Mouse (Mus musculus) layer of hippocampus, adult 9-10 months (tissue): ENCODE data around the gene Psmb5.

Source experiments
- DNase-seq: peaks from one replicate; pipeline ENCODE4 v3.0.0; 2022; ENCODE audit warnings: low spot score

Psmb5 gene

DNA sequence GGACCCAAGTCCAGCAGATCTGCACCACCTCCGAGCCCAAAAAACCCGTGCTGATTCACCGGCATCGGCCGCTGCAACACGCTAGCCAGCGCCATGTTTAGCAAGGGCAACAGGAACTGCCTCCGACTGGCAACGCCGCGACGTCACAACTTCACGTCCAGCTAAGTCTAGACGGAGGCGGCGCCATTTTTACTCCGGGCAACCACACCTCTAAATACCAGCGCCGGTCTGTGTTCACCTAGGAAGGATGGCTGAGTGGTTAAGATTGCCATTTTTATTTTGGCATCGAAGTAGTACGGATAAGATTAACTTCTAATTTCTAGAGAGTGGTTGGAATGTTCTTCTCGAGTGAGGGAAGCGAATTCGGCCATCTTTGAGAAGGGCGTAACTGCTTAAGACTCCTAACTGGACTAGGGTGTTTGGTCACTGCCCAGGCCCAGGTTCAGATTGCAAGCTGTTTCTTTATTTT lies at the start of gene Psmb5:
Gene Psmb5, minus strand, starts transcription at position 126 of the 469 bp plus-strand sequence.
- DNase-seq = peak; percentile 90

DNA sequence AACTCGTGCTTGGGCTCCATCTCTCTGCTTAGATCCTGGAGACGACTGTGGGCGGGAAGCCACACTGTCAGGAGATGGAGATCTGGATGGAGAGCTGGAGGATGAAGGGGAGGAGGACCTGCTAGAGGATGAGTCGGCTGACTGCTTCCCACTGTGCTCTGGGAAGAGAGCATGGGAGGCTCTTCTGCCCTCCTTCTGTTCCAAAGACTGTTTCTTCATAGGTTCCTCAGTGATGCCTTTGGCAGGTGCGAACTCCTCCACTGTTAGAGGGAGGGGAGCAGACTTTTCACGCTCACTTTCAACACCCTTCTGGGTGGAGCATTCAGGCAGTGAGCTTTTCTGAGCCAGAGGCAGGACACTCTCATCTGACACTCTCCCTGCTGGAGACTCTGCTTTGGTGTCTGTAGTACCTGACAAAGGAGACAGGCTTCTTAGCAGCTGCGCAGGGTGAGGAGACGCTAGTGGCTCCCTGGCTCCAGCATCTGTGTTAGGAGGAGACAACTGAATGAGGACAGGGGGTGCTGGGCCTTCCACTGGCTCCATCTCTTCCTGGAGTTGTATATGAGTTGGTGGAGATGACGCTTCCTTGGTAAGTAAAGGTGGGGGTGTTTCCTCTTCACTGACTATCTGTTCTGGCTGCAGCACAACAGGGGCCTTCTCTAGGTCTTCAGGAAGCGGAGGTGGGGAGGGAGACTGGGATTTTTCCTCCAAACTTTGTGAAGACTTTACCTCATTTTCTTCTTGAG lies 46.8 kb upstream of the Psmb5 start:
- DNase-seq = no peak

DNA sequence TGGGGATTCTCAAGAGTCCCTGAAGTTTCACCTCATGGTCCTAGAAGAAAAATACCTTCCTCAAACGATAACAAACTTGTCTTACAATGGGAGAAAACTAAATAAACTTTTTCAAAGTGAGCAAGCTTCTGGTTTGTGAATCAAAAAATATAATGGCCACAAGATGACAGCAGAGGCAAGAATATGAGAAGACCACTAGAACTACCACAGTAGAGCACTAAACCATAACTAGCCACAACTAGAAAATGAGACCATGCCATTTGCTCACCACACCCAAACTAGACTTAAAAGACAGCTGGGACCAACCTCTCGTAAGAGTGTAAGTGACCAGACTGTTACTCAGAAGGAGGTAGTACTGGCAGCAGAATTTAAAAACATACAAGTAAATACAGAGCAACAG lies 42.2 kb upstream of the Psmb5 start:
- DNase-seq = no peak

GRCm38 (mm10) chr14:54653496-54653895 lies 35.7 kb upstream of the Psmb5 start:
- peak; percentile 61 for DNase-seq

GRCm38 (mm10) chr14:54652787-54653186 lies 35.0 kb upstream of the Psmb5 start:
- no peak for DNase-seq

GRCm38 (mm10) chr14:54651556-54651955 lies 33.7 kb upstream of the Psmb5 start:
- DNase-seq = no peak

DNA sequence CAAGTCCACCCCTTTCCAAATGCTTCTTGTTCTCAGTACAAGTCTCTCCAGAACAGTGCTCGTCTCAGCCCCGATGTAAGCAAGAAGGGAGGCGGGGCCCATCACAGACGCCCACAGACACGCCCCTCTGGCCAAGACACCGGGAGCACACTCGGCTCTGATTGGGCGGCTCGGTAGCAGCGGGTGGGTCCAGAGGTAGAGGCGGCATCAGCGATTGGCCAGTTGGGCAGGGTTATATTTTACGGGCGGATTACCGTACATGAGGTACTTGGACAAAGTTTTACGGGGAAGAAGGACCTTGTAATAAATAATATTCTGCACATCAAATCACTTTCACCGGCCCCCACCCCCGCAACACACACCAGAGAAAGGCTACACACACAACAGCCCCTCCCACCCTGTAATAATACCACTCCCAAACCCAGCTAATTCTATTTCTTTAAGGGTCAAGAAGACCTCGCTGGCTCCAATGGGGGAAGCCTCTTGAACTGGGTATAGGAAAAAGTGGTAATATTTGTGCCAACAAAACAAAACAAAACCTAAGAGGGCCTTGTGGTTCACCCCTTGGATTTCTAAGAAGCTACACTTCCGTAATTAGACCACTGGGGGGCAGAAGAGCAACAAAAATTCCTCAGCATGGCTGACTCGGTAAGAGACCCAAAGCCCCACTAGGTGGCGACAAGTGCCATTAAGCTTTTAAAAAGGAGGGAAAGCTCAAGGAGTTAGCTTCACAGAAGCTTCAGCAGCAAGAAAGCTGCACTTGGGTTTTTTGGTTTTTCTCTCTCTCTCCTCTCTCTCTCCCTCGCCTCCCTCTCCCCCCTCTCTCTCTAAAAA lies 33.0 kb upstream of the Psmb5 start:
- peak; percentile 71 for DNase-seq

DNA sequence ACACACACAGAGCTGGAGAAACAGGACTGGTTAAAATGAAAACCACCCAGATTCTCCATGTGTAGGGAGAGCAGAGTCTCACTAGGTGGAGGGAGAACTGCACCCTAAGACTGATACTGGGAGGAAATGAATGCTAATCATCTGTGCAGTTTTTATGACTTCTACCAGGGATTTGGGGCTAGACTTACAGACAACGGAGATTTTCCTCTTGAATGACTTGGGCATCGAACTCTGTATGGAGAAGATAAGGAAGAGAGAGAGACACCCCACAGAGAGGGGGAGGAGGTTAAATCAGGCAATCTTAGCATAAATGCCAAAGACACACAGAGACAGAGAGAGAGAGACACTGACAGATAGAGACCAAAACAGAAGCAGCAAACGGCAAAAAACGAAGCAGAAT lies 30.1 kb upstream of the Psmb5 start:
- no peak for DNase-seq

DNA sequence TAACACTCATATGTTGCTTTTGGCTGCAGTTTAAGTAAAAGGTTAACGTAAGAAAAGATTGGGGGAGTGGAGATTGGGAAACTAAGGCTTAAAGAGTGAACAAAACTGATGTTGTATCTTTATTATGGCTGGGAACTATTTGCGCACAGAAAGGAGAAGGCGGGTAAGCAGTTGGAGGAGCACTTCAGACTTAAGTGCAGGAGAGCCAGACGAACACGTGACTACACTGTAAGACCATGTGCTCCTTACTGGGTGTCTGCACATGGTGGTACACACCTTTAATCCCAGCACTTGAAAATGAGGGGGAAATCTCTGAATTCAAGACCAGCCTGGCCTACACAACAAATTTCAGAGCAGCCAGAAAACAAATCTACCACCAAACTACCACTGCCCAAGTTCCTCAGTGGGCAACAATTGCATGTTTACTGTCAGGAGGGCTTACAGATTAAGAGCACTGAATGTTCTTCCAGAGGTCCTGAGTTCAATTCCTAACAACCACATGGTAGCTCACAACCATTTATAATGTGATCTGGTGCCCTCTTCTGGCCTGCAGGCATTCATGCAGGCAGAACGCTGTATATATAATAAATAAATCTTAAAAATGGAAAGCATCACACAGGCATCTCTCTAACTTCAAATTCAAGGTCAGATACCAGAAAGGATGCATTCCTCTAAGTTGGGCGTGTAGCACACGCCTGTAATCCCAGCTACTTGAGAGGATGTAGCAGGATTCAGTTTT lies 29.2 kb upstream of the Psmb5 start:
- no peak for DNase-seq

GRCm38 (mm10) chr14:54646455-54646854 lies 28.6 kb upstream of the Psmb5 start:
- DNase-seq = no peak

- no peak for DNase-seq
Measured at GRCm38 (mm10) chr14:54644294-54644693, 26.5 kb upstream of the Psmb5 start.

DNA sequence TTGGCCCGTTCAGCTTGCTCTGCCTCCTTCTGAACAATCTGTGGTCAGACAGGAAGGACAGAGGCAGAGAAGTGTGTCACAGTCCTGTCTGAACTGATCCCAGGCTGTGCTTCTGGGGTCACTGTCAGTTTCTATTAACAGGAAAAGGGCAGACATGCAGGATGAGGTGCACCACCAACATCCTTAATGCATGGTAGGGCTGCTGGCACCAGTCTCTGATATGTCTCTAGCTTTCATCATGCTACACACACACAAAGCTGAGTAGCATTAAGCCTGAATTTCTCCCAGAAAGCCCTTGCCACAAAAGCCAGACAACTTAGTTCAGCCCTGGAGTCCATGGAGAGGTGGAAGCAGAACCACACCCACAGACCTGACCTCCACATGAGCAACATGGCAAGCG lies 25.2 kb upstream of the Psmb5 start:
- DNase-seq = no peak

DNA sequence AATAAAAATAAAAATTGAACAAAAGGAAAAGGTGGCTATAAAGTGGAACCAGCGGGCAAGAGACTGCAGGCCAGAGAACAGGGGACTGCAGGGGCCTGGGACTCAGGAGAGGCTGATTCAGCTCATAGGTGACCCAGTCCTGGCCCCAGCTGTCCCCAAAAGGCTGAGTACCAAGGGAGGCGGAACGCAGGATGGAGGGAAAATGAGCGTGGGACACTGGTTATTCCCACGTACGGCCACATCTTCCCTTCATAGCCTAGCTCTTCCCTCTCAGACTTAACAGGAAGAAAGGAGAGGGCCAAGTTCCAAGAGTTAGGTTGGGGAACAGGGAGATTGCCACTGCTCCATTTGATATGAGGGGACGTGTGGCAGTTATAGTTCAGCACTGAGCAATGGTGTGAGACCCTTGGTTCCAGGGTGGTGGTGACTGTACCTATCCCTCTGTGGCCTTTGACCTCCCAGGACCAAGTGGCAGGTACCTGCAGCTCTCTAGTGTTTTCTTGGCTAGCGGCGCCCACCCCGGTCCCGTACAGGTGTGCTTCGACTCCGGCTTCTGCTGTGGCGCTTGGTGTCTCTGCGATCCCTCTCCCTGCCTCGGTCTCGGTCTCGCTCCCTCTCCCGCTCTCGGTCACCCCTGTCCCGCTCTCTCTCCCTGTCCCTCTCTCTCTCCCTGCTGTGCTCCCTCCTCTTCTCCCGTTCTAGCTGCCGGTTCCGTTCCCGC lies 24.6 kb upstream of the Psmb5 start:
- no peak for DNase-seq

- peak; percentile 81 for DNase-seq
Measured at GRCm38 (mm10) chr14:54641305-54641969, 23.6 kb upstream of the Psmb5 start, which contains the start of gene Cdh24. Gene Cdh24 (minus strand): TSS chr14:54641364.

- no peak for DNase-seq
Measured at GRCm38 (mm10) chr14:54640946-54641304, 23.1 kb upstream of the Psmb5 start, which contains the start of gene Gm17606. Gene Gm17606 (plus strand): TSS chr14:54640952.

DNA sequence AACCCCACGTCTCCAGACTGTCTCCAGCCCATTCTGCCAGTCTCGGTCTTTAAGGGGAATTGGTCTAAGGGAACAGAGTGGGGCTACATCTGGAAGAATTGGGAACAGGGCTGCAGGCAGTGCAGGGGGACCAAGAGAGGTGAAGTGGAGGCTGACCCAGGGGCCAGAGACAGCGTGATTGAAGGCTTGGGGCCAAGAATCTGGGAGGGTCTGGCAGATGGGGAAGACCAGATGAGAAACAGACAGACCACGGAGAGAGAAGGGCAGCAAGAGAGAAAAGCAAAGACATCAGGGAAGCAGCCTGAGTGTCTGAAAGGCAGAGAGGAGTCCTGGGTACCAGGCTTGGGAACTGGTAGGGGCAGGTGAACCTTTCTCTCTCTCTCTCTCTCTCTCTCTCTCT lies 22.3 kb upstream of the Psmb5 start:
- DNase-seq = no peak

DNA sequence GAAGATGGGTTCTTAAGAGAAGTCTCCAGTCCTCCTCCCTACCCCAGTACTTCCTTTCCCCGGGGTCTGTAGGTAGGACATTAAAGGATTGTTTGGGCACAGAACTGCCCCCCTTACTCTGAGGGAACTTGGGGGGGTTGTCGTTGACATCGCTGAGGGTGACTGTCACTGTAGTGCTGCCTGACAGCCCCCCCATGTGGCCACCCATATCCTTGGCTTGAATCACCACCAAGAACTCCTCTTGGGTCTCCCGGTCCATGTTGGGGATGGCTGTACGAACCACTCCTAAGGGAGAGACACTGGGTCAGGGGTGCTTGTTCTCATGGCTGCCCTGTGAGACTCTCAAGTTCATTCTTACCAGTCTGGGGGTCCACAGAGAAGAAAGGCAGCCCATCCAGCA lies 20.4 kb upstream of the Psmb5 start:
- DNase-seq = no peak

- DNase-seq = no peak
Measured at GRCm38 (mm10) chr14:54636954-54637353, 19.1 kb upstream of the Psmb5 start.

DNA sequence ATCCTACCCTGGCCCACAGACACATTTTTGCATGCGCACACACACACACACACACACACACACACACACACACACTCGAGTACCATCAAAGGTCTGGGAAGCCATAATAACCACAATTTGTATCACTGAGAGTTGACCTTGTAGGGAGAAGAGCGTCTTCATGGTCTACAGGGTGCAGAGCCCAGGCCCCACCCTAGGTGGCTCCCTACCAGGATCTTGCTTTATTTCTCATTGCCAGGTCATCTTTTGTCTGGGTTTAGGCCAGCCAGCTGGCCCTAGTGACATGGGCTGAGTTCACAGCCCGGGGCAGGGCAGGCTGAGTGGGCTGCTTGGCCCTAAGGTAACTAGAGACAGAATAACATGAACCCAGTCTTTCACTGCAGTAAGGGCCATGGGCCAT lies 16.4 kb upstream of the Psmb5 start:
- DNase-seq = no peak

GRCm38 (mm10) chr14:54632252-54632651 lies 14.4 kb upstream of the Psmb5 start:
- DNase-seq = no peak

DNA sequence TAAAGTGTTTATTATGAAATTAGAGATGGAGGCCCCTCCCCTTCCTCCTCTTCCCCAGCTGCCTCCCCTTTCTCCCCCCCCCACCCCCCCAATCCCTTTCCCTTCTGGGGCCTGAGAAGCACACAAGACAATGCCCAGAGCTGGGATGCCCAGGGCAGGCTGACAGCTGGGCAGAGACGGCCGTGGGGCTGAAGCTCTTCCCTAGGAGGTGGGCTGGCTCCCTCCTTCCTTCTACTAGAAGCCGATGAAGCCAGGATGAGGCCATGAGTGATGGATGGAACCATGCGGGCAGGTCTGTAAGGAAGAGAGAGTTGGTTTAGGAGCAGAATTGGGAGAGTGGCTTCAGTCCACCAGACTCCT lies 13.4 kb upstream of the Psmb5 start:
- no peak for DNase-seq
